Mouse (Mus musculus) bone marrow, adult 2 months (tissue): ENCODE measurements at regions not wholly inside any gene's neighbourhood (a gene's known extent, or its start where the extent isn't known, plus 50 kb on each side); places are given as distances from the start of the nearest gene placed in this dataset.

ENCODE experiments used
- CTCF ChIP-seq: fragments of 200-500 bp; IDR thresholded peaks from 2 replicates; pipeline ENCODE4 v1.5.1; 2011; ENCODE audit warnings: low read length, control low read depth; ENCODE audit not compliant: control insufficient read depth, insufficient read depth
- POLR2A ChIP-seq: fragments of 200-500 bp; IDR thresholded peaks from 2 replicates; pipeline ENCODE4 v1.6.1; 2011; ENCODE audit warnings: low read depth, mild to moderate bottlenecking, control low read depth, low read length, borderline replicate concordance; ENCODE audit not compliant: control insufficient read depth

GRCm38 (mm10) chr3:40138671-40139070 is 392.4 kb upstream of the Intu start:
- TF ChIP-seq POLR2A (no peak), CTCF (no peak)
